Mouse (Mus musculus) CH12.LX (cell line): ENCODE data around the gene Gria1. TPM values are rescaled to one million over a fixed set of nuclear protein-coding genes. Genes with fewer than 3 reads are reported as not detected.

Experiments used
- DNase-seq: peaks from one replicate; pipeline ENCODE4 v3.0.0-alpha.2; 2013; ENCODE audit errors: extremely low read depth
- H3K27ac ChIP-seq: 2 replicates; pipeline ENCODE4 v1.5.1; 2012; ENCODE audit warnings: low read depth, mild to moderate bottlenecking, control low read depth, moderate library complexity; ENCODE audit not compliant: insufficient read depth
- H3K27me3 ChIP-seq: replicated peaks from 2 replicates; pipeline ENCODE3; 2012; ENCODE audit warnings: inconsistent platforms
- H3K36me3 ChIP-seq, 2 experiments: replicated peaks in 1 of 2; 2 replicates each; pipeline versions ENCODE3 to v1.6.1; 2012; ENCODE audit warnings: inconsistent platforms in 1 of 2, low read length in 1 of 2, mild to moderate bottlenecking in 1 of 2, mixed read lengths in 1 of 2, moderate library complexity in 1 of 2; ENCODE audit not compliant: control insufficient read depth in 1 of 2, insufficient read depth in 1 of 2
- H3K4me1 ChIP-seq, 2 experiments: 2 replicates each; pipeline ENCODE4 v1.6.1; 2012; ENCODE audit warnings: inconsistent platforms in 1 of 2, moderate library complexity in 1 of 2; ENCODE audit not compliant: insufficient read depth in 2 of 2, control insufficient read depth in 1 of 2
- H3K4me2 ChIP-seq: 2 replicates; pipeline ENCODE4 v1.6.1; 2012; ENCODE audit warnings: low read depth, mild to moderate bottlenecking, control low read depth; ENCODE audit not compliant: poor library complexity, insufficient read depth, severe bottlenecking
- H3K4me3 ChIP-seq, 3 experiments: fragments of 150-350 bp in 1 of 3; sonication (generic) in 1 of 3; replicated peaks in 1 of 3; 2 replicates each; pipeline versions ENCODE3 to v1.5.1; 2011 to 2012; ENCODE audit warnings: low read depth in 2 of 3, low read length in 2 of 3, mild to moderate bottlenecking in 2 of 3, moderate library complexity in 2 of 3, control low read depth in 1 of 3, improper control_type of control experiment in 1 of 3, inconsistent platforms in 1 of 3, mixed read lengths in 1 of 3; ENCODE audit not compliant: poor library complexity in 1 of 3
- H3K79me2 ChIP-seq: replicated peaks from 2 replicates; pipeline ENCODE4 v1.6.1; 2012; ENCODE audit warnings: mild to moderate bottlenecking, moderate library complexity; ENCODE audit not compliant: control insufficient read depth, poor library complexity, insufficient read depth, severe bottlenecking; ENCODE audit errors: extremely low read depth
- H3K9ac ChIP-seq: 2 replicates; pipeline ENCODE4 v1.6.1; 2012; ENCODE audit warnings: low read depth, mild to moderate bottlenecking, control low read depth, moderate library complexity; ENCODE audit not compliant: insufficient read depth
- H3K9me3 ChIP-seq: replicated peaks from 2 replicates; pipeline ENCODE3; 2012; ENCODE audit warnings: low read length, inconsistent platforms, mixed read lengths
- CHD2 ChIP-seq: IDR thresholded peaks from 2 replicates; pipeline ENCODE4 v1.6.1; 2011; ENCODE audit warnings: low read length, improper control_type of control experiment
- CTCF ChIP-seq, 2 experiments: IDR thresholded peaks in 1 of 2; conservative IDR thresholded peaks in 1 of 2; 2 replicates each; pipeline ENCODE4 v1.5.1; 2011 to 2012; ENCODE audit warnings: low read depth in 2 of 2, low read length in 2 of 2, improper control_type of control experiment in 1 of 2, inconsistent platforms in 1 of 2, mild to moderate bottlenecking in 1 of 2, moderate library complexity in 1 of 2
- ELF1 ChIP-seq: IDR thresholded peaks from 2 replicates; pipeline ENCODE4 v1.6.1; 2014; ENCODE audit warnings: low read depth, mild to moderate bottlenecking, inconsistent platforms, low read length, improper control_type of control experiment
- EP300 ChIP-seq: IDR thresholded peaks from 2 replicates; pipeline ENCODE4 v1.6.1; 2011; ENCODE audit warnings: low read length, improper control_type of control experiment
- GABPA ChIP-seq: IDR thresholded peaks from 2 replicates; pipeline ENCODE4 v1.6.1; 2012; ENCODE audit warnings: low read depth, low read length, improper control_type of control experiment, inconsistent platforms; ENCODE audit not compliant: insufficient replicate concordance
- HCFC1 ChIP-seq: IDR thresholded peaks from 2 replicates; pipeline ENCODE4 v1.6.1; 2012; ENCODE audit warnings: low read depth, mild to moderate bottlenecking, inconsistent platforms, low read length, improper control_type of control experiment
- JUND ChIP-seq: conservative IDR thresholded peaks from 2 replicates; pipeline ENCODE4 v1.6.1; 2011; ENCODE audit warnings: low read depth, low read length, improper control_type of control experiment
- MAZ ChIP-seq: IDR thresholded peaks from 2 replicates; pipeline ENCODE4 v1.6.1; 2012; ENCODE audit warnings: low read depth, mild to moderate bottlenecking, inconsistent platforms, low read length, improper control_type of control experiment, moderate library complexity
- MEF2A ChIP-seq: IDR thresholded peaks from 2 replicates; pipeline ENCODE4 v1.6.1; 2014; ENCODE audit warnings: low read depth, mild to moderate bottlenecking, inconsistent platforms, low read length, improper control_type of control experiment, borderline replicate concordance
- NELFE ChIP-seq: IDR thresholded peaks from 2 replicates; pipeline ENCODE4 v1.6.1; 2011; ENCODE audit warnings: low read depth, low read length, improper control_type of control experiment
- NRF1 ChIP-seq: IDR thresholded peaks from 2 replicates; pipeline ENCODE4 v1.6.1; 2014; ENCODE audit warnings: low read depth, mild to moderate bottlenecking, inconsistent platforms, low read length, improper control_type of control experiment, moderate library complexity
- POLR2AphosphoS2 ChIP-seq: IDR thresholded peaks from 2 replicates; pipeline ENCODE4 v1.6.1; 2011; ENCODE audit warnings: low read depth, low read length, improper control_type of control experiment
- RAD21 ChIP-seq: IDR thresholded peaks from 2 replicates; pipeline ENCODE4 v1.6.1; 2011; ENCODE audit warnings: low read depth, mild to moderate bottlenecking, low read length, improper control_type of control experiment, moderate library complexity
- SIN3A ChIP-seq: IDR thresholded peaks from 2 replicates; pipeline ENCODE4 v1.6.1; 2012; ENCODE audit warnings: low read length, improper control_type of control experiment, inconsistent platforms
- TCF12 ChIP-seq: IDR thresholded peaks from 2 replicates; pipeline ENCODE4 v1.6.1; 2014; ENCODE audit warnings: low read depth, mild to moderate bottlenecking, inconsistent platforms, low read length, improper control_type of control experiment
- USF1 ChIP-seq: IDR thresholded peaks from 2 replicates; pipeline ENCODE4 v1.6.1; 2014; ENCODE audit warnings: low read depth, mild to moderate bottlenecking, inconsistent platforms, low read length, improper control_type of control experiment
- ZMIZ1 ChIP-seq: IDR thresholded peaks from 2 replicates; pipeline ENCODE4 v1.6.1; 2012; ENCODE audit warnings: low read depth, mild to moderate bottlenecking, inconsistent platforms, low read length, improper control_type of control experiment
- dilution Hi-C: fragments of 300-500 bp; cut with MboI; formaldehyde crosslinking; loops from 2 replicates; pipeline ENCODE4 v1.14.3; 2020; ENCODE audit warnings: low sequenced_read_pairs; ENCODE audit not compliant: extremely low pct_unique_long_range_greater_than_20kb, extremely low pct_ligation_motif_present
- in situ Hi-C: fragments of 300-500 bp; cut with MboI; formaldehyde crosslinking; loops from 3 replicates; pipeline ENCODE4 v1.14.3; 2019; ENCODE audit warnings: low sequenced_read_pairs, low pct_ligation_motif_present, low pct_unique_long_range_greater_than_20kb, mixed read lengths
- polyA plus RNA-seq: library from polyadenylated mRNA; unstranded; fragments of >175 nt; gene quantifications from 2 replicates; pipeline ENCODE4 v1.2.1, GENCODE M21; 2012; ENCODE audit warnings: low read depth; ENCODE audit not compliant: insufficient read length
- total RNA-seq, 2 experiments: library from RNA; depleted of rRNA; stranded (reverse); fragments of 300-350 nt in 1 of 2; fragments of >200 nt in 1 of 2; gene quantifications; 2 replicates each; pipeline ENCODE4 v1.2.3; 2012 to 2014

The Gria1 gene
- total and polyA plus RNA-seq, 3 experiments, result under 0.01 to 0.49 (median 0.05) TPM

DNA sequence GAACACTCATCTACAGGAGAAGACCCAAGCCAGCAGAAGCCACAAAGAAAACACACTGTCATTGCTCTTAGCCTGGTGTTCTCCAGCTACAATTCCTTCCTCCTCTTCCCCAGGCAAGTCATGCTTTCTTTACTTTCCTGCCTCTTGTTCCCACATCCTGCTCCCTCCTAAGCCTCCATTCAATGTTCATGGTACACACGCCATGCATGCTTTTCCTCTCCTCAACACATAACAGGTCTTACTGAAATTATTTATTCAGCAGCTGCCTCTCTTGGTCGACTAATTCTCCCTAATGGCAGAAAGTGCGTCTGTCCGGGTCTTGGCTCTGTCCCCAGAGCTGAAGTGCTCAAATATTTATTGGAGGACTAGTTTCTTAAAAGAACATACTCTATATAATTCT is 25.7 kb upstream of the Gria1 start:
- peaks cover 57% of the 10 kb centered on the region for H3K9me3 ChIP-seq
- no peak for DNase-seq
- in situ Hi-C loops (no loop called here), dilution Hi-C loops (no loop called here)
- H3K27me3 ChIP-seq, result no peaks in the 10 kb centered on the region
- no peaks in the 10 kb centered on the region for H3K79me2 ChIP-seq
- H3K36me3 ChIP-seq, result no peaks in the 10 kb centered on the region
- no peak overlapping the region for H3K4me2 ChIP-seq
- H3K4me1 ChIP-seq, result no peaks in the 10 kb centered on the region
- H3K4me3 ChIP-seq, result no peak overlapping the region
- H3K27ac ChIP-seq, result no peak overlapping the region
- no peak overlapping the region for H3K9ac ChIP-seq
- no peak for TF ChIP-seq CHD2
- TF ChIP-seq MAZ, result no peak
- TF ChIP-seq NELFE, result no peak
- TF ChIP-seq USF1, result no peak
- no peak for TF ChIP-seq HCFC1
- TF ChIP-seq NRF1, result no peak
- no peak for TF ChIP-seq GABPA
- no peak for TF ChIP-seq MEF2A
- no peak for TF ChIP-seq EP300
- no peak for TF ChIP-seq TCF12
- TF ChIP-seq RAD21, result no peak
- TF ChIP-seq JUND, result no peak
- no peak for TF ChIP-seq POLR2AphosphoS2
- TF ChIP-seq ELF1, result no peak

DNA sequence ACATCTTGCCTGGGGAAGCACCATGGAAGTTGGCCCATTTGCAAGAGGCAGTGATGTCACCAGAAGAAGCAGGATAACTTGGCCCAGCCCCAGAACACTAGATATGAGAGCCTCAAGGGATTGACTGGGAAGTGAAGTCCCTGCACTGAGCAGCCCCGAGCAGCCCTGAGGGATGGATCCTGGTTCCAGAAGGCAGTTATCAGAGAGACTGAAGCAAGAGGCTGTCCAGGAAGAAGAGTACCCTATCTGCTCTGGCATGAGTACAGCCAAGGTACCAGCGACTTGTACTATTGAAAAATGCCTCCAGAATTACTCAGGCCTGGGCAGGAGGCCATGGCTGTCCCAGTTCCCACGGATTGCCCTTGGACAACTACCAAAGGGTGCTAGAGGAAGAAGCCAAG is 11.6 kb upstream of the Gria1 start:
- no peak overlapping the region for H3K27ac ChIP-seq
- no peaks in the 10 kb centered on the region for H3K4me1 ChIP-seq
- H3K9me3 ChIP-seq, result peaks cover 55% of the 10 kb centered on the region
- in situ Hi-C loops, result no loop called here
- no peak for DNase-seq
- TF ChIP-seq CTCF (conservative IDR thresholded peaks at IDR 0.05 in 1 of 2, IDR thresholded peaks at IDR 0.05 in 1 of 2; ENCODE audit: low read depth in 2 of 2, low read length in 2 of 2), result no peak
- dilution Hi-C loops, result no loop called here
- H3K36me3 ChIP-seq, result no peaks in the 10 kb centered on the region
- H3K4me3 ChIP-seq, result no peak overlapping the region
- H3K79me2 ChIP-seq, result no peaks in the 10 kb centered on the region
- no peaks in the 10 kb centered on the region for H3K27me3 ChIP-seq
- H3K4me2 ChIP-seq, result no peak overlapping the region
- H3K9ac ChIP-seq, result no peak overlapping the region

DNA sequence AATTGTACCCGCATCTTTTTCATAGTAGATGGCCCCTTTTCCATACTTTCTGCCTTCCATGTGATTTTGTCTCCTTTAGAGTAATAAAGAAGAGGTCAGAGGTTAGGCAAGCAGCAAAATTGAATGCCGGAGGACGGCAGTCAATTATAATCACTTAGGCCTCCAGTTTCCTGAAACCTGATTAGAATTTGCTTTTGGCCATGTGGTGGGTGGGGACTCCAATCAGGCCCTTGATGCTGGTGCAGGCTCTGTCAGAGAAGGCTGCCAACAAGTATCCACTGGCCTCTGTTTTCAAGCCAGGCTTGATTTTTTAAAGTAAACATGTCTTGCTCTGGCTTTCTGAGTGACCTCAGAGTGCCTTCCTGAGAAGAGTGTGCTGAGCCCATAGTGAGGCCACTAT is 6.6 kb upstream of the Gria1 start:
- dilution Hi-C loops (no loop called here), in situ Hi-C loops (no loop called here)
- DNase-seq, result no peak

More for the DNA sequence above, 6.6 kb upstream of the Gria1 start:
- H3K9me3 ChIP-seq, result peaks cover 55% of the 10 kb centered on the region
- H3K4me2 ChIP-seq, result no peak overlapping the region
- no peak overlapping the region for H3K27ac ChIP-seq
- TF ChIP-seq NRF1 (no peak), SIN3A (no peak), MAZ (no peak), ZMIZ1 (no peak), EP300 (no peak)
- no peaks in the 10 kb centered on the region for H3K4me1 ChIP-seq
- H3K4me3 ChIP-seq, result no peak overlapping the region
- no peaks in the 10 kb centered on the region for H3K36me3 ChIP-seq
- no peaks in the 10 kb centered on the region for H3K27me3 ChIP-seq
- no peak overlapping the region for H3K9ac ChIP-seq
- no peaks in the 10 kb centered on the region for H3K79me2 ChIP-seq
